Mouse (Mus musculus): ENCODE data around the gene Gmeb2. TPM values are rescaled to one million over a fixed set of nuclear protein-coding genes. Genes with fewer than 3 reads are reported as not detected.

Gene Gmeb2
- polyA plus RNA-seq, 1 experiment = 34.6 TPM

DNA sequence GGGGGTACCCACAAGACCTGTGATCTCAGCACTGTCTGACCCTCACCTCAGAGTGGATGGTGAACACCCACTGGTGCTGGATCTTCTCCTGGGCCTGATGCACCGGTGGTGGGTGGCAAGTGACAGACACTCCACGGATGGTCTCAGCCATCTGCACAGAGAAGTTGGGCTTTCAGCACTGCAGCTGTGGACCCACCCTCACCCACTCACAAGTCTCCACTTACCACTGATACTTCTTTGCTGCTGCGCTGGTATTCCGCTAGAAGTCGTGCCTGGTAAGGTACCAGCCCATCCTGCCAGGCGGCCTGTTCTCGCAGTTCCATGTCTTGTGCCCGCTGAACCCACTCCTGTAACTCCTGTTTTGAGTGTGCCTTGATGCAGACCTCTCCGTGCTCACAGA lies 48.6 kb downstream of the Gmeb2 start:
- TF ChIP-seq CTCF (IDR thresholded peaks at IDR 0.05; ENCODE audit: borderline replicate concordance, extremely low read depth, insufficient read depth, insufficient read length) = no peak
- TF ChIP-seq POLR2A (IDR thresholded peaks at IDR 0.05; ENCODE audit: borderline replicate concordance, extremely low read depth, insufficient read depth, insufficient read length, poor library complexity, severe bottlenecking) = no peak
- DNase-seq (ENCODE audit: low read depth) = no peak

DNA sequence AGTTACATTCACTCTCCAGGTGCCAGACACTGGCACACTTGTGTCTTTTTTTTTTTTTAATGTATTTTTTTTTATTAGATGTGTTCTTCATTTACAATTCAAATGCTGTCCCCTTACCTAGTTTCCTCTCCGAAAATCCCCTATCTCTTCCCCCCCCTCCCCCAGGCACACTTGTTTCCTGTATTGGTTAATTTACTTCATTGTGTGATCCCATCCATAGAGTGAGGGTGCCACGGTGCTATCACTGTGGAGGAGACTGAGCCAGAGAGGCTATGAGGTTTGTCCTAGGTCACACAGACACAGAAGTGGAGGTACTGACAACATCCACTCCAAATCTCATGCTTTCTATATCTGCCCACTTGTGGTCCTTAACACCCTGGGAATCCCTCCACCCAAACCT lies 49.0 kb downstream of the Gmeb2 start:
- no peak for DNase-seq (ENCODE audit: low read depth)
- TF ChIP-seq POLR2A (IDR thresholded peaks at IDR 0.05; ENCODE audit: borderline replicate concordance, extremely low read depth, insufficient read depth, insufficient read length, poor library complexity, severe bottlenecking) = no peak
- no peak for TF ChIP-seq CTCF (IDR thresholded peaks at IDR 0.05; ENCODE audit: borderline replicate concordance, extremely low read depth, insufficient read depth, insufficient read length)

DNA sequence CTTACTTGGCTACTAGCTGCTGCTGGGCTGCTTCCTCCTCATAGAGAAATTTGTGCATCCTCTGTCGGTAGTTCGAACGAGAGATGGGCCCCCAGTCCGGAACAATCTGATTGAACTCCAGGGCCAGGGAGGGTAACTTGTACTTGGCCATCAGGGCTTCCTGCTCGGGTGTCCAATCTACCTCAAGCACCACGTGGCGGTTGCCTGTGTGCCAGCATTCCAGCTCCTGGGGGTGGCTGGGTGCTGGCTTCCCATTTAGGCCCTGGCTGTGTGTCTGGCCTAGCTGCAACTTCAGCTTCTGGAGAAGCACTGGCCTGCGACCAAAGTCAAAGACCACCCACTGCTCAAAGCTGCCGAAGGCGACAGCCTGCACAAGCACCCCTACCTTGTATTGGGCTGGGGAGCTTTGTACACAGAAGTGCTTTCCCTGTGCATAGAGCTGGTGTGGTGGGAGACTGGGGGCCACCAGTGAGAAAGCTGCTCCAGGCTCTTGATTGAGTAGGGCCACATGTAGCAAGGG lies 49.7 kb downstream of the Gmeb2 start:
- DNase-seq (ENCODE audit: low read depth) = no peak
- no peak for TF ChIP-seq CTCF (IDR thresholded peaks at IDR 0.05; ENCODE audit: borderline replicate concordance, extremely low read depth, insufficient read depth, insufficient read length)

DNA sequence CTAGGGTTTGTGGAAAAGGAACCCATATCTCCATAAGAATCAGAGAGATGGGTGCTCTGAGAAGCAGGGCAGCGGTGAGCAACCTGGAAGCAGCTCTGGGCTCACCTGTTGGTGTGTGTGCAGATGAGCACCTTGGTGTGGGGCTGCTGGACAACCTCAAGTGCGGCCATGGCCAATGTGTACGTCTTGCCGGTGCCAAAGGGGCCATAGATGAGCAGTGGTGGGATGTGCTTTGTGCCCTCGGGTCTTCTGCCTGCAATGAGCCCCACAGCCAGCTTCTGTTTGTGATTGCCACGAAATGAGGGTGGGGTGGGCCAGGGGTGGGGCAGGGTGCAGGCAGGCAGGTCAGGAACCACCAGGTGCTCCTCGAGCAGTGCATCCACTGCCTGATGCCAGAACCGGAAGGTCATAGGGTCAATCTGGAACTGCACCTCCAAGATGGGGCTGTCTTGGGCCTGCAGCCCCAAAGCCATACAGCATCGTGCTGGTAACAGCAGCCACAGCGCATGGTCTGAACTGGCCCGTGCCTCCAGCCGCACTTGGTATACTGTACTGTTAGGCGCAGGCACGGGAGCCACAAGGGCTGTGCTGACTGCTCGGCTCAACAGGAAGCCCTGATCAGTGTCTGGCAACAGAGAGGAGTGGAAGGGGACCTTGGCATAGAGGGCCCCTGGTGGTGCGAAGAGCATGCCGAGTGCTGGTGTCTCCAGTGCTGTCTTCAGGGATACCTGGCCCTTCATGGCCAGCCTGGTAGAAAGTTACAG lies 50.4 kb downstream of the Gmeb2 start:
- TF ChIP-seq CTCF (IDR thresholded peaks at IDR 0.05; ENCODE audit: borderline replicate concordance, extremely low read depth, insufficient read depth, insufficient read length) (no peak), POLR2A (IDR thresholded peaks at IDR 0.05; ENCODE audit: borderline replicate concordance, extremely low read depth, insufficient read depth, insufficient read length, poor library complexity, severe bottlenecking) (no peak)
- no peak for DNase-seq (ENCODE audit: low read depth)

DNA sequence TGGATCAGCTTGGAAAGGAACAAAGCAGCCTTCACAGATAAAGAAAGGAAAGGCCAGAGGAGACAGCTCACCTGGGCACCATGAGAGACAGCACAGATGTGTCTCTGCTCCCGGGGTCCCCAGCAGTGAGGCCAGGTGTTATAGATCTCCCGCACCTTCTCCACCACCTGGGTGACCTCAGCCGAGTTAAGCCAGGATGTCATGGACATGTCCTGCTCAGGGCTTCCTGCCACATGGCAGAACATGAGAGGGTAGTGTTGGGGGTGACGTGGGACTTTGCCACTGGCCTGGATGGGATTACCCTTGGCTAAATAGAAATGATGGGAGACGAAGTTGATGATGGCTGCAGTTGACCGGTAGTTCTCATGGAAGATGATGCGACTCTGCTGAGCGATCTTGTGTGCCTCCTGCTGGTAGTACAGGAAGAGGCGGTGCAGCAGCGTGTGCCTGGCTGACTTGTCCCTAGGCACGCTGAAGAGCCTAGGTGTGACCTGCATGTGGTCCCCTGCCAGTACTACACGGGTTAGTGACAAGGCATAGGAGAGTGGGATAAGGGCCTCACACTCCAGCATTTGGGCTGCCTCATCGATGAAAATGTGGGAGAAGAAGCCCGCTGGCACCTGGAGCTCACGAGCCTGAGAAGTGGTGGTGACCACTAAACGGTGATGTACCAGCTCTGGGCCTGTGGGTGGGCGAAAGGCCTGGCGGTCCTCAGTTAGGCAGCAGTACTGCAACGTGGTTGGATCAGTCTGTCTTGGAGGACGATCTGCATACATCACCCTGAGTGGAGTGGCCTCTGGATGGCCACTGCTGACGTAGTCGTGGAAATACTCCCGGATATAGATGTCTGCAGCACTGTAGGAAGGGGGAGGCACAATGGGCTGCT lies 51.9 kb downstream of the Gmeb2 start:
- no peak for DNase-seq (ENCODE audit: low read depth)
- TF ChIP-seq POLR2A (IDR thresholded peaks at IDR 0.05; ENCODE audit: borderline replicate concordance, extremely low read depth, insufficient read depth, insufficient read length, poor library complexity, severe bottlenecking) (no peak), CTCF (IDR thresholded peaks at IDR 0.05; ENCODE audit: borderline replicate concordance, extremely low read depth, insufficient read depth, insufficient read length) (no peak)

DNA sequence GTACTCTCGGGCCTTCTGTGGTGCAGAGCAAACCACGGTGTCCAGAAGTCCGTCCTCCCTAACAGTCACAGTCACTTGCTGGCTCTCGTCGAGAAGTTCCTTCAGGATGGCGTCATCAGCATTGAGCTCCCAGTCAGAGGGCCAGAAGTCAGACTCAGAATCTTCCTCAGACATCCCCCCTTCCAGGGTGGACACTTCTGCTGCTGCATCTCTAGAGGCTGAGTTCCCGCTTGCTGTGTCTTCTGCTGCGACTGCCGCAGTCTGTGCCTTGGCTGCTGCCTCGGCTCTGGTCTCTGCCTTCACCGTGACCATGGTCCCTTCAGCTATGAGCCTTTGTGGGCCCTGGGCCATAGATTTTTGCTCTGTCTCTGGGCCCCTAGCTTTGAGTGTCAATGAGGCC lies 53.2 kb downstream of the Gmeb2 start:
- TF ChIP-seq CTCF (IDR thresholded peaks at IDR 0.05; ENCODE audit: borderline replicate concordance, extremely low read depth, insufficient read depth, insufficient read length) (no peak), POLR2A (IDR thresholded peaks at IDR 0.05; ENCODE audit: borderline replicate concordance, extremely low read depth, insufficient read depth, insufficient read length, poor library complexity, severe bottlenecking) (no peak)

DNA sequence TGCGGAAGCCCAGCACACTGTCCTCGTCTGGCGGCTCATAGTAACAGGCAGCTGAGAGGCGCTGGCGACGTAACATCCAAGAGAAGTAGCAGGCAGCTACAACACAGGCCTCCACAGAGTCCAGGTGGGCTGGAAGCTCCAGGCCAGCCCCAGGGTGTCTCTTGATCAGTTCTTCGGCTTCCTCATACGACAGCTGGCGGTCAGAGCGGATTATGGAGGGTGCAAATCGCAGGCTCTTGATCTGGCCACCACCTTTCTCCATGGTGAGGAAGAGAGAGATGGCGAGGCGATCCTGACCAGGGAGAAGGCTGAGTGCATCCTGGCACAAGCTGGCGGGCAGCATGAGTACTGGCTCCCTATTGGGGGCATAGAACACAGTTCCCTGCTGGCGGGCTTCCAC lies 54.4 kb downstream of the Gmeb2 start:
- TF ChIP-seq CTCF (IDR thresholded peaks at IDR 0.05; ENCODE audit: borderline replicate concordance, extremely low read depth, insufficient read depth, insufficient read length) = no peak
- no peak for TF ChIP-seq POLR2A (IDR thresholded peaks at IDR 0.05; ENCODE audit: borderline replicate concordance, extremely low read depth, insufficient read depth, insufficient read length, poor library complexity, severe bottlenecking)
- no peak for DNase-seq (ENCODE audit: low read depth)

More for the DNA sequence above, 53.2 kb downstream of the Gmeb2 start:
- no peak for DNase-seq (ENCODE audit: low read depth)

DNA sequence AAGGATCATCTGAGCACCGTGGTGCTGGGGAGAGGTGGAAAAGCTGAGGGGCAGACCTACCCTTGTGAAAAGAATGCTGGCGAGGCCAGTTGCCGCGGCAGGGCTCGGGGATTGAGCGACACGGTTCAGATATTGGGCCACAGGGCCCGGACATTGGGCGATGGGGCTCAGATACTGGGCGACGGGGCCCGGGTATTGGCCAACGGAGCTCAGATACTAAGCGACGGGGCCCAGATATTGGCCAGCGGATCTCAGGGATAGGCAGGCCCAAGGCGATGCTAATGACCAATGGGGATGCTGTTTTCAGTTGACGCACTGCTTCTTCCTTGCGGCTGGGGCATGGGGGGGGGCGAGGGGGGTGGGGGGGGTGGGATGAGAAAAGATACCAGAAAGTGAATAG lies 56.7 kb downstream of the Gmeb2 start:
- DNase-seq (ENCODE audit: low read depth) = peak; percentile 9
- TF ChIP-seq POLR2A (IDR thresholded peaks at IDR 0.05; ENCODE audit: borderline replicate concordance, extremely low read depth, insufficient read depth, insufficient read length, poor library complexity, severe bottlenecking) = no peak
- TF ChIP-seq CTCF (IDR thresholded peaks at IDR 0.05; ENCODE audit: borderline replicate concordance, extremely low read depth, insufficient read depth, insufficient read length) = no peak

DNA sequence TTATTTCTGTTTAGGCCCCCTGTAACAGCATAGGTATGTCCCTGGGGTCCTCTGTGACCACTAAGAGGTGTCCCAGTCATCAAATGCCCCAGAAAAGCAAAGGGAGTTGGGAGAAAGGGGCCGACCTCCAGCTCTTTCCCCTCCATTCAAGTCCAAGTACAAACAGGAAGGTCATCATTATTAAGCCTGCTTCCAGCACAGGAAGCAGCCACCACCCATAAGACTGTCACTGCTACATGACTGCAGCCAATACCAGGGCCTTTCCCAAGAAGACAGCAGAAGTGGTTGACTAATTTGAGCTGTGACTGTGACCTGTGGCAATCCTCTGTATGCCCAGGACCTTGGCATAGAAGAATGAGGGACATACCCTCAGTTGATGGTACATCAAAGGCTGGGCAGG lies 59.5 kb downstream of the Gmeb2 start:
- TF ChIP-seq CTCF (IDR thresholded peaks at IDR 0.05; ENCODE audit: borderline replicate concordance, extremely low read depth, insufficient read depth, insufficient read length) (no peak), POLR2A (IDR thresholded peaks at IDR 0.05; ENCODE audit: borderline replicate concordance, extremely low read depth, insufficient read depth, insufficient read length, poor library complexity, severe bottlenecking) (no peak)
- no peak for DNase-seq (ENCODE audit: low read depth)

DNA sequence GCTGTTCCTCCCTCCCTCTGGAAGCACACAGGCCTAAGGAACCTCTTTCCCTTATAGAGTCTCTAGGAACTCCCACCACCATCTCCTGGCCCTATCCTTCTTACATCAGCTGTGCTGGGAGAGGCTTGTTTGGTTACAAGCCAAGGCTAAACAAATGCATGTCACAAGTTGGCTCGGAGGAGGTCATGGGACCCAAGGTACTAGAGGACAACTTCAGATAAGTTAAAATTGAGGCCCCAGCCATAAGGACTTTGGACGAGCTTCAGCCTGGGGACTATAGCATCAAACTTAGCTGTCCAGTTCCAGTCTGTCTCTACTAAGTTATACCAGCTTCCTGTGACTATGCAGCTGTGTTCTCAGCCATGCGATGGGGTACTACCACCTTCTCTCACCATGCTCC lies 60.7 kb downstream of the Gmeb2 start:
- no peak for DNase-seq (ENCODE audit: low read depth)
- TF ChIP-seq POLR2A (IDR thresholded peaks at IDR 0.05; ENCODE audit: borderline replicate concordance, extremely low read depth, insufficient read depth, insufficient read length, poor library complexity, severe bottlenecking) (no peak), CTCF (IDR thresholded peaks at IDR 0.05; ENCODE audit: borderline replicate concordance, extremely low read depth, insufficient read depth, insufficient read length) (no peak)

DNA sequence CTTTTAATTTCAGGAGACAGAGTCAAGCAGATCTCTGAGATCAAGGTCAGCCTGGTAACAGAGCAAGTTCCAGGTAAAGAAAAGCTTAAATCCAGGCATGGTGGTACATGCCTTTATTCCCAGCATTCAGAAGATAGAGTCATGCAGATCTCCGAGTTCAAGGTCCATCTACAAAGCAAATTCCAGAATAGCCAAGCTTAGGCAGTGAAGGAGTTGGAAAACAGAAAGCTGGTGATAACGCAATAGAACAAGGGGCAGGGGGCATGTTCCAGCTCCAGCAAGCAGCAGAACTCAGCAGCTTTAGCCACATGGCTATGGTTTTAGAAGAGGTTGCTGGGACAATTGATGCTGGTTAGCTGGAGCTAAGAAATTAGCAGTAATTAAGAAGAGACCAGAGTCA lies 62.8 kb downstream of the Gmeb2 start:
- TF ChIP-seq CTCF (IDR thresholded peaks at IDR 0.05; ENCODE audit: borderline replicate concordance, extremely low read depth, insufficient read depth, insufficient read length) (no peak), POLR2A (IDR thresholded peaks at IDR 0.05; ENCODE audit: borderline replicate concordance, extremely low read depth, insufficient read depth, insufficient read length, poor library complexity, severe bottlenecking) (no peak)

More for the DNA sequence above, 62.8 kb downstream of the Gmeb2 start:
- no peak for DNase-seq (ENCODE audit: low read depth)

Data from brain, embryonic 14.5 days (tissue).